Mouse (Mus musculus) MEL (cell line): ENCODE measurements at regions not wholly inside any gene's neighbourhood (a gene's known extent, or its start where the extent isn't known, plus 50 kb on each side); places are given as distances from the start of the nearest gene placed in this dataset.

ENCODE experiments used
- DNase-seq: peaks from one replicate; pipeline ENCODE4 v3.0.0; 2011; ENCODE audit warnings: low read depth, low spot score
- H3K27ac ChIP-seq: 2 replicates; pipeline ENCODE4 v1.5.1; 2012; ENCODE audit warnings: low read depth, mild to moderate bottlenecking, control low read depth, low read length, moderate library complexity; ENCODE audit not compliant: control insufficient read depth
- H3K27me3 ChIP-seq, 2 experiments: fragments of 150-350 bp in 1 of 2; sonication (generic) in 1 of 2; 2 replicates each; pipeline ENCODE4 v1.6.1; 2012; ENCODE audit warnings: low read length in 2 of 2, mild to moderate bottlenecking in 2 of 2, improper control_type of control experiment in 1 of 2, moderate library complexity in 1 of 2; ENCODE audit not compliant: insufficient read depth in 2 of 2, control insufficient read depth in 1 of 2
- H3K36me3 ChIP-seq, 2 experiments: 2 replicates each; pipeline ENCODE4 v1.6.1; 2012 to 2014; ENCODE audit warnings: low read length in 2 of 2, improper control_type of control experiment in 1 of 2, inconsistent platforms in 1 of 2, mild to moderate bottlenecking in 1 of 2; ENCODE audit not compliant: insufficient read depth in 2 of 2, control insufficient read depth in 1 of 2
- H3K4me1 ChIP-seq, 2 experiments: fragments of 150-350 bp in 1 of 2; sonication (generic) in 1 of 2; 2 replicates each; pipeline ENCODE4 v1.6.1; 2012; ENCODE audit warnings: low read length in 2 of 2, improper control_type of control experiment in 1 of 2, mild to moderate bottlenecking in 1 of 2; ENCODE audit not compliant: insufficient read depth in 2 of 2, control insufficient read depth in 1 of 2
- H3K4me3 ChIP-seq, 2 experiments: fragments of 150-350 bp in 1 of 2; sonication (generic) in 1 of 2; 2 replicates each; pipeline ENCODE4 v1.5.1; 2012; ENCODE audit warnings: low read depth in 2 of 2, low read length in 2 of 2, mild to moderate bottlenecking in 2 of 2, moderate library complexity in 2 of 2, control low read depth in 1 of 2, improper control_type of control experiment in 1 of 2; ENCODE audit not compliant: control insufficient read depth in 1 of 2, insufficient read depth in 1 of 2
- H3K79me2 ChIP-seq: 2 replicates; pipeline ENCODE4 v1.6.1; 2012; ENCODE audit warnings: mild to moderate bottlenecking, low read length, moderate library complexity; ENCODE audit not compliant: control insufficient read depth, poor library complexity, insufficient read depth
- H3K9ac ChIP-seq: 2 replicates; pipeline ENCODE4 v1.6.1; 2012; ENCODE audit warnings: low read depth, mild to moderate bottlenecking, control low read depth, low read length, moderate library complexity; ENCODE audit not compliant: control insufficient read depth, poor library complexity, severe bottlenecking
- H3K9me3 ChIP-seq: fragments of 150-350 bp; sonication (generic); replicated peaks from 2 replicates; pipeline ENCODE4 v1.6.1; 2012; ENCODE audit warnings: mild to moderate bottlenecking, low read length, improper control_type of control experiment, moderate library complexity; ENCODE audit not compliant: insufficient read depth
- CHD1 ChIP-seq: IDR thresholded peaks from 2 replicates; pipeline ENCODE4 v1.6.1; 2012; ENCODE audit warnings: low read depth, mild to moderate bottlenecking, inconsistent platforms, low read length, improper control_type of control experiment
- E2F4 ChIP-seq: IDR thresholded peaks from 2 replicates; pipeline ENCODE4 v1.6.1; 2011; ENCODE audit warnings: low read depth, low read length, improper control_type of control experiment, borderline replicate concordance
- ELF1 ChIP-seq: IDR thresholded peaks from 2 replicates; pipeline ENCODE4 v1.6.1; 2014; ENCODE audit warnings: low read depth, mild to moderate bottlenecking, inconsistent platforms, low read length, improper control_type of control experiment, moderate library complexity
- GATA1 ChIP-seq: IDR thresholded peaks from 2 replicates; pipeline ENCODE4 v1.6.1; 2011; ENCODE audit warnings: low read depth, low read length, improper control_type of control experiment
- KAT2A ChIP-seq: conservative IDR thresholded peaks from 2 replicates; pipeline ENCODE4 v1.6.1; 2012; ENCODE audit warnings: low read depth, low read length, improper control_type of control experiment, inconsistent platforms
- MAFK ChIP-seq: IDR thresholded peaks from 2 replicates; pipeline ENCODE4 v1.6.1; 2011; ENCODE audit warnings: low read depth, mild to moderate bottlenecking, low read length, improper control_type of control experiment, borderline replicate concordance
- MXI1 ChIP-seq: IDR thresholded peaks from 2 replicates; pipeline ENCODE4 v1.6.1; 2011; ENCODE audit warnings: mild to moderate bottlenecking, low read depth, low read length, improper control_type of control experiment
- MYB ChIP-seq: IDR thresholded peaks from 2 replicates; pipeline ENCODE4 v1.6.1; 2011; ENCODE audit warnings: mild to moderate bottlenecking, low read depth, low read length, improper control_type of control experiment
- NELFE ChIP-seq: IDR thresholded peaks from 2 replicates; pipeline ENCODE4 v1.6.1; 2011; ENCODE audit warnings: low read depth, low read length, improper control_type of control experiment
- NRF1 ChIP-seq: IDR thresholded peaks from 2 replicates; pipeline ENCODE4 v1.6.1; 2014; ENCODE audit warnings: low read depth, mild to moderate bottlenecking, inconsistent platforms, low read length, improper control_type of control experiment, moderate library complexity; ENCODE audit not compliant: poor library complexity, insufficient read depth, severe bottlenecking
- POLR2AphosphoS2 ChIP-seq: IDR thresholded peaks from 2 replicates; pipeline ENCODE4 v1.6.1; 2011; ENCODE audit warnings: low read length, improper control_type of control experiment
- TBP ChIP-seq: IDR thresholded peaks from 2 replicates; pipeline ENCODE4 v1.8.0; 2011; ENCODE audit warnings: low read depth, low read length, improper control_type of control experiment
- TCF12 ChIP-seq: IDR thresholded peaks from 2 replicates; pipeline ENCODE4 v1.6.1; 2014; ENCODE audit warnings: low read depth, mild to moderate bottlenecking, inconsistent platforms, low read length, improper control_type of control experiment, moderate library complexity
- UBTF ChIP-seq: IDR thresholded peaks from 2 replicates; pipeline ENCODE4 v1.6.1; 2012; ENCODE audit warnings: low read depth, mild to moderate bottlenecking, inconsistent platforms, low read length, improper control_type of control experiment, moderate library complexity, borderline replicate concordance; ENCODE audit not compliant: insufficient read depth
- USF1 ChIP-seq: IDR thresholded peaks from 2 replicates; pipeline ENCODE4 v1.6.1; 2014; ENCODE audit warnings: low read depth, mild to moderate bottlenecking, inconsistent platforms, low read length, improper control_type of control experiment, moderate library complexity
- USF2 ChIP-seq, 2 experiments: IDR thresholded peaks; 2 replicates each; pipeline ENCODE4 v1.6.1; 2011 to 2012; ENCODE audit warnings: improper control_type of control experiment in 2 of 2, low read length in 2 of 2, borderline replicate concordance in 1 of 2, inconsistent platforms in 1 of 2, low read depth in 1 of 2, mild to moderate bottlenecking in 1 of 2; ENCODE audit not compliant: insufficient read depth in 1 of 2
- ZKSCAN1 ChIP-seq: IDR thresholded peaks from 2 replicates; pipeline ENCODE4 v1.6.1; 2012; ENCODE audit warnings: low read depth, mild to moderate bottlenecking, inconsistent platforms, low read length, improper control_type of control experiment, moderate library complexity
- ZMIZ1 ChIP-seq: IDR thresholded peaks from 2 replicates; pipeline ENCODE4 v1.6.1; 2012; ENCODE audit warnings: low read depth, mild to moderate bottlenecking, inconsistent platforms, low read length, improper control_type of control experiment, moderate library complexity

- H3K27ac ChIP-seq, result no peak overlapping the region
- DNase-seq, result no peak
- H3K9me3 ChIP-seq, result no peaks in the 10 kb centered on the region
- TF ChIP-seq POLR2AphosphoS2, result no peak
- TF ChIP-seq, all 39 proteins: peak for 0
- Histone ChIP-seq H3K27me3 (peaks cover 0 to 5% of the 10 kb centered on the region in 2 experiments; a peak in 1 of 4 replicates), H3K4me1 (no peaks in the 10 kb centered on the region), H3K4me3 (no peak overlapping the region), H3K9ac (no peak overlapping the region), H3K36me3 (no peaks in the 10 kb centered on the region), H3K79me2 (no peaks in the 10 kb centered on the region)
Measured at GRCm38 (mm10) chr5:103360775-103361247, 64.2 kb upstream of the Ptpn13 start.

DNA sequence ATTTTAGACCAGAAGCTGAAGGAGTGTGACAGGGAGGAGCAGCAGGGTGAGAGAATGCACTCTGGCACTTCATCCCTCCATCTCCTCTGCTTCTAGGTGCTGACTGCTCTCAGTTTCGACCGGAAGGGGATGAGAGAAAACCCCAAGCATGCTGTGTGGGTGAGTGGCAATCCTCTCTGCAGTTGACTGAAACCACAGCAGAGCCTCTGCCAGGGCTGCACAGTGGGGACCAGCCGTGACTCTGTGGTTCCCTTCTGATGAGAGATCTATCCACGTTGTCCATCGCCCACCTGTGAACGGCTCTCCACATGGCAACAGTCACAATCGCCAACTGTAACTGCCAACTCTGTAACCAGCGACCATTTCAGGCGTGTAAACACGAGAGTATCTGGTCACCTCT, 64.6 kb upstream of the Ptpn13 start:
- Histone ChIP-seq H3K9me3 (no peaks in the 10 kb centered on the region), H3K27me3 (peaks cover 0 to 5% of the 10 kb centered on the region in 2 experiments; a peak in 1 of 4 replicates)
- TF ChIP-seq CHD1, result no peak
- TF ChIP-seq UBTF, result no peak
- no peak for TF ChIP-seq GATA1
- TF ChIP-seq TBP, result no peak
- TF ChIP-seq USF2 (IDR thresholded peaks at IDR 0.05; ENCODE audit: borderline replicate concordance in 1 of 2, insufficient read depth in 1 of 2, low read depth in 1 of 2, low read length in 2 of 2), result no peak
- TF ChIP-seq KAT2A, result no peak
- no peak for TF ChIP-seq MYB
- TF ChIP-seq ELF1, result no peak
- no peak for TF ChIP-seq ZKSCAN1
- no peak for TF ChIP-seq ZMIZ1
- TF ChIP-seq E2F4, result no peak
- no peak for TF ChIP-seq MXI1
- no peak for TF ChIP-seq NELFE
- no peak for TF ChIP-seq TCF12
- no peak for TF ChIP-seq USF1
- TF ChIP-seq NRF1, result no peak
- TF ChIP-seq MAFK, result no peak
- TF ChIP-seq, all 39 proteins: peak for 0
- Histone ChIP-seq H3K27ac (no peak overlapping the region), H3K36me3 (no peaks in the 10 kb centered on the region), H3K4me3 (no peak overlapping the region), H3K9ac (no peak overlapping the region), H3K4me1 (peaks cover 0 to 2% of the 10 kb centered on the region in 2 experiments; a peak in 1 of 4 replicates), H3K79me2 (no peaks in the 10 kb centered on the region)
- no peak for DNase-seq
